Mouse (Mus musculus): ENCODE data around the gene Zic1.

GRCm38 (mm10) chr9:91350861-91351291 is 14.7 kb downstream of the Zic1 start:
- TF ChIP-seq CTCF (IDR thresholded peaks at IDR 0.05; ENCODE audit: low read depth, low read length) (no peak), POLR2A (IDR thresholded peaks at IDR 0.05; ENCODE audit: insufficient read depth, low read length) (no peak), EP300 (IDR thresholded peaks at IDR 0.05; ENCODE audit: insufficient read depth, low read depth, low read length) (no peak)

Data from ES-Bruce4 (cell line).